Mouse (Mus musculus): ENCODE measurements around the gene Mylk3. TPM values are rescaled to one million over a fixed set of nuclear protein-coding genes. Genes with fewer than 3 reads are reported as not detected.
A peak's percentile ranks its signal among the peaks of the same experiment; 100 is the strongest.

The Mylk3 gene
- polyA plus RNA-seq, 1 experiment from 2014 or later: 2.6 TPM

GRCm38 (mm10) chr8:85339871-85340573 is 46.1 kb downstream of the Mylk3 start:
- no peaks in the 10 kb centered on the region for H3K27me3 ChIP-seq (replicated peaks; ENCODE audit: insufficient read depth, low read length)
- H3K27ac ChIP-seq (ENCODE audit: low read length): no peak overlapping the region
- 64% methylated on average over 5 of the region's 5 CpGs for WGBS
- TF ChIP-seq EP300 (IDR thresholded peaks at IDR 0.05) (no peak), CTCF (IDR thresholded peaks at IDR 0.05) (no peak)
- no peak for ATAC-seq
- H3K9me3 ChIP-seq (ENCODE audit: low read length): no peaks in the 10 kb centered on the region
- H3K4me1 ChIP-seq (ENCODE audit: insufficient read depth, low read depth, low read length): no peaks in the 10 kb centered on the region
- H3K4me2 ChIP-seq (replicated peaks; ENCODE audit: low read depth, low read length): no peak overlapping the region
- no peak overlapping the region for H3K9ac ChIP-seq (replicated peaks; ENCODE audit: low read depth)
- H3K36me3 ChIP-seq (ENCODE audit: insufficient read depth, low read length): no peaks in the 10 kb centered on the region
- no peak for DNase-seq (ENCODE audit: low spot score)
- no peak overlapping the region for H3K4me3 ChIP-seq (ENCODE audit: low read depth, low read length)

GRCm38 (mm10) chr8:85337681-85338080 is 48.5 kb downstream of the Mylk3 start:
- H3K4me2 ChIP-seq (replicated peaks; ENCODE audit: low read depth, low read length): no peak overlapping the region
- peak; percentile 89 for ATAC-seq
- WGBS: 48% methylated on average over 4 of the region's 4 CpGs
- H3K4me1 ChIP-seq (ENCODE audit: insufficient read depth, low read depth, low read length): no peaks in the 10 kb centered on the region
- no peaks in the 10 kb centered on the region for H3K36me3 ChIP-seq (ENCODE audit: insufficient read depth, low read length)
- H3K9ac ChIP-seq (replicated peaks; ENCODE audit: low read depth): no peak overlapping the region
- no peak overlapping the region for H3K4me3 ChIP-seq (ENCODE audit: low read depth, low read length)
- H3K27me3 ChIP-seq (replicated peaks; ENCODE audit: insufficient read depth, low read length): no peaks in the 10 kb centered on the region
- H3K9me3 ChIP-seq (ENCODE audit: low read length): no peaks in the 10 kb centered on the region
- peak; percentile 50 for DNase-seq (ENCODE audit: low spot score)
- peak overlapping the region; percentile 43; the same call in 1 of the 2 replicates for H3K27ac ChIP-seq (ENCODE audit: low read length)
- 0 out of 2 replicates have a peak, but pooled peaks have one; percentile 26 for TF ChIP-seq EP300 (IDR thresholded peaks at IDR 0.05)
- no peak for TF ChIP-seq CTCF (IDR thresholded peaks at IDR 0.05)

- Histone ChIP-seq H3K36me3 (ENCODE audit: insufficient read depth, low read length) (no peaks in the 10 kb centered on the region), H3K4me2 (replicated peaks; ENCODE audit: low read depth, low read length) (no peak overlapping the region), H3K9me3 (ENCODE audit: low read length) (no peaks in the 10 kb centered on the region), H3K27me3 (replicated peaks; ENCODE audit: insufficient read depth, low read length) (no peaks in the 10 kb centered on the region), H3K4me1 (ENCODE audit: insufficient read depth, low read depth, low read length) (no peaks in the 10 kb centered on the region), H3K4me3 (ENCODE audit: low read depth, low read length) (no peak overlapping the region), H3K9ac (replicated peaks; ENCODE audit: low read depth) (no peak overlapping the region), H3K27ac (ENCODE audit: low read length) (no peak overlapping the region)
- WGBS: 69% methylated on average over 6 of the region's 6 CpGs
- ATAC-seq (no peak), DNase-seq (ENCODE audit: low spot score) (no peak)
- no peak for TF ChIP-seq EP300 (IDR thresholded peaks at IDR 0.05)
- TF ChIP-seq CTCF (IDR thresholded peaks at IDR 0.05): no peak
Observed at GRCm38 (mm10) chr8:85336211-85336933, 49.8 kb downstream of the Mylk3 start.

GRCm38 (mm10) chr8:85335105-85335504 is 51.0 kb downstream of the Mylk3 start:
- H3K36me3 ChIP-seq (ENCODE audit: insufficient read depth, low read length): no peaks in the 10 kb centered on the region
- H3K27ac ChIP-seq (ENCODE audit: low read length): no peak overlapping the region
- no peak overlapping the region for H3K4me3 ChIP-seq (ENCODE audit: low read depth, low read length)
- no peak for DNase-seq (ENCODE audit: low spot score)
- TF ChIP-seq CTCF (IDR thresholded peaks at IDR 0.05) (no peak), EP300 (IDR thresholded peaks at IDR 0.05) (no peak)
- H3K9ac ChIP-seq (replicated peaks; ENCODE audit: low read depth): no peak overlapping the region
- no peaks in the 10 kb centered on the region for H3K27me3 ChIP-seq (replicated peaks; ENCODE audit: insufficient read depth, low read length)
- no peak for ATAC-seq
- no peaks in the 10 kb centered on the region for H3K4me1 ChIP-seq (ENCODE audit: insufficient read depth, low read depth, low read length)
- no peaks in the 10 kb centered on the region for H3K9me3 ChIP-seq (ENCODE audit: low read length)
- H3K4me2 ChIP-seq (replicated peaks; ENCODE audit: low read depth, low read length): no peak overlapping the region

- Histone ChIP-seq H3K4me3 (ENCODE audit: low read depth, low read length) (no peak overlapping the region), H3K9ac (replicated peaks; ENCODE audit: low read depth) (no peak overlapping the region), H3K4me1 (ENCODE audit: insufficient read depth, low read depth, low read length) (no peaks in the 10 kb centered on the region), H3K9me3 (ENCODE audit: low read length) (no peaks in the 10 kb centered on the region), H3K27ac (ENCODE audit: low read length) (no peak overlapping the region), H3K36me3 (ENCODE audit: insufficient read depth, low read length) (no peaks in the 10 kb centered on the region), H3K4me2 (replicated peaks; ENCODE audit: low read depth, low read length) (no peak overlapping the region), H3K27me3 (replicated peaks; ENCODE audit: insufficient read depth, low read length) (no peaks in the 10 kb centered on the region)
- ATAC-seq (peak; percentile 54; the same call in 1 of the 2 replicates), DNase-seq (ENCODE audit: low spot score) (no peak)
- 50% methylated on average over 1 of the region's 1 CpGs for WGBS
- TF ChIP-seq EP300 (IDR thresholded peaks at IDR 0.05) (no peak), CTCF (IDR thresholded peaks at IDR 0.05) (no peak)
Observed at GRCm38 (mm10) chr8:85329506-85329905, 56.6 kb downstream of the Mylk3 start.

GRCm38 (mm10) chr8:85327036-85327435 is 59.1 kb downstream of the Mylk3 start:
- DNase-seq (ENCODE audit: low spot score): no peak
- Histone ChIP-seq H3K9ac (replicated peaks; ENCODE audit: low read depth) (no peak overlapping the region), H3K9me3 (ENCODE audit: low read length) (no peaks in the 10 kb centered on the region), H3K4me3 (ENCODE audit: low read depth, low read length) (no peak overlapping the region), H3K4me1 (ENCODE audit: insufficient read depth, low read depth, low read length) (no peaks in the 10 kb centered on the region), H3K4me2 (replicated peaks; ENCODE audit: low read depth, low read length) (no peak overlapping the region), H3K27ac (ENCODE audit: low read length) (no peak overlapping the region), H3K36me3 (ENCODE audit: insufficient read depth, low read length) (no peaks in the 10 kb centered on the region), H3K27me3 (replicated peaks; ENCODE audit: insufficient read depth, low read length) (no peaks in the 10 kb centered on the region)
- 73% methylated on average over 9 of the region's 9 CpGs for WGBS
- no peak for ATAC-seq
- TF ChIP-seq EP300 (IDR thresholded peaks at IDR 0.05) (no peak), CTCF (IDR thresholded peaks at IDR 0.05) (no peak)
